Mouse (Mus musculus) heart, embryonic 10.5 days (tissue): ENCODE measurements around the gene F830045P16Rik. TPM values are rescaled to one million over a fixed set of nuclear protein-coding genes. Genes with fewer than 3 reads are reported as not detected.

ENCODE experiments used
- DNase-seq: peaks from one replicate; pipeline ENCODE4 v3.0.0-alpha.2; 2017; ENCODE audit warnings: low spot score
- H3K27ac ChIP-seq: fragments of 300-500 bp; sonication (generic); 2 replicates; pipeline ENCODE4 v1.5.1; 2016; ENCODE audit warnings: mild to moderate bottlenecking
- H3K27me3 ChIP-seq: fragments of 300-500 bp; sonication (generic); 2 replicates; pipeline ENCODE4 v1.6.1; 2016; ENCODE audit warnings: mild to moderate bottlenecking; ENCODE audit not compliant: poor library complexity, insufficient read depth, severe bottlenecking
- H3K36me3 ChIP-seq: fragments of 300-500 bp; sonication (generic); 2 replicates; pipeline ENCODE4 v1.6.1; 2016; ENCODE audit warnings: mild to moderate bottlenecking, moderate library complexity
- H3K4me1 ChIP-seq: fragments of 300-500 bp; sonication (generic); 2 replicates; pipeline ENCODE4 v1.6.1; 2016; ENCODE audit warnings: mild to moderate bottlenecking
- H3K4me3 ChIP-seq: fragments of 300-500 bp; sonication (generic); 2 replicates; pipeline ENCODE4 v1.5.1; 2016; ENCODE audit warnings: mild to moderate bottlenecking, moderate library complexity
- H3K9me3 ChIP-seq: fragments of 300-500 bp; sonication (generic); 2 replicates; pipeline ENCODE4 v1.6.1; 2016; ENCODE audit warnings: mild to moderate bottlenecking, moderate library complexity
- WGBS: fragments of 180-500 bp; shearing (Covaris S2); methylation state at CpG from one replicate; pipeline ENCODE4 v1.1.7; 2016; 5-methylcytosine and 5-hydroxymethylcytosine counted together
- polyA plus RNA-seq: library from polyadenylated mRNA; unstranded; fragments of >200 nt; fragmentation: Nextera tagmentation; extraction: Ambion mirVana; gene quantifications from 2 replicates; pipeline ENCODE4 v1.2.1, GENCODE M21; 2016

F830045P16Rik gene
- polyA plus RNA-seq, 1 experiment from 2014 or later: 0.06 TPM

GRCm38 (mm10) chr2:129539175-129539574 is 2.8 kb upstream of the F830045P16Rik start:
- WGBS: 36% methylated on average over 4 of the region's 4 CpGs
- Histone ChIP-seq H3K4me1 (peaks cover 27% of the 10 kb centered on the region), H3K27ac (peak overlapping the region; percentile 32; the same call in 1 of the 2 replicates), H3K27me3 (no peaks in the 10 kb centered on the region), H3K9me3 (no peaks in the 10 kb centered on the region), H3K4me3 (no peak overlapping the region), H3K36me3 (no peaks in the 10 kb centered on the region)
- DNase-seq: no peak

GRCm38 (mm10) chr2:129537926-129538325 is 1.5 kb upstream of the F830045P16Rik start:
- Histone ChIP-seq H3K4me1 (peaks cover 25% of the 10 kb centered on the region), H3K9me3 (no peaks in the 10 kb centered on the region), H3K36me3 (no peaks in the 10 kb centered on the region), H3K27me3 (no peaks in the 10 kb centered on the region), H3K27ac (no peak overlapping the region), H3K4me3 (no peak overlapping the region)
- DNase-seq: no peak
- WGBS: 50% methylated on average over 4 of the region's 4 CpGs

- no peaks in the 10 kb centered on the region for H3K36me3 ChIP-seq
- no peak overlapping the region; the same call in 1 of the 2 replicates for H3K27ac ChIP-seq
- H3K27me3 ChIP-seq: no peaks in the 10 kb centered on the region
- H3K9me3 ChIP-seq: no peaks in the 10 kb centered on the region
- no peak for DNase-seq
- no peak overlapping the region for H3K4me3 ChIP-seq
- WGBS: 41% methylated on average over 7 of the region's 7 CpGs
- H3K4me1 ChIP-seq: peaks cover 25% of the 10 kb centered on the region
Observed at GRCm38 (mm10) chr2:129537360-129537759, 958 bp upstream of the F830045P16Rik start.

GRCm38 (mm10) chr2:129536926-129537325 is 524 bp upstream of the F830045P16Rik start:
- Histone ChIP-seq H3K4me3 (no peak overlapping the region), H3K4me1 (peaks cover 27% of the 10 kb centered on the region), H3K36me3 (no peaks in the 10 kb centered on the region), H3K27ac (no peak overlapping the region), H3K27me3 (no peaks in the 10 kb centered on the region), H3K9me3 (no peaks in the 10 kb centered on the region)
- no peak for DNase-seq
- WGBS: 87% methylated on average over 1 of the region's 1 CpGs

GRCm38 (mm10) chr2:129534886-129535591 is 1.4 kb downstream of the F830045P16Rik start:
- H3K27ac ChIP-seq: peak overlapping the region; percentile 39; the same call in 1 of the 2 replicates
- no peaks in the 10 kb centered on the region for H3K9me3 ChIP-seq
- H3K27me3 ChIP-seq: no peaks in the 10 kb centered on the region
- H3K4me1 ChIP-seq: peaks cover 31% of the 10 kb centered on the region
- no peak overlapping the region for H3K4me3 ChIP-seq
- H3K36me3 ChIP-seq: no peaks in the 10 kb centered on the region
- WGBS: 31% methylated on average over 5 of the region's 5 CpGs
- DNase-seq: no peak

- Histone ChIP-seq H3K27ac (no peak overlapping the region), H3K9me3 (no peaks in the 10 kb centered on the region), H3K27me3 (no peaks in the 10 kb centered on the region), H3K36me3 (no peaks in the 10 kb centered on the region), H3K4me3 (no peak overlapping the region), H3K4me1 (peaks cover 29% of the 10 kb centered on the region)
- WGBS: 43% methylated on average over 2 of the region's 2 CpGs
- DNase-seq: no peak
Observed at GRCm38 (mm10) chr2:129531890-129532289, 4.5 kb downstream of the F830045P16Rik start.

- H3K9me3 ChIP-seq: no peaks in the 10 kb centered on the region
- H3K27me3 ChIP-seq: no peaks in the 10 kb centered on the region
- H3K4me3 ChIP-seq: no peak overlapping the region
- DNase-seq: no peak
- no peak overlapping the region for H3K27ac ChIP-seq
- peaks cover 24% of the 10 kb centered on the region for H3K4me1 ChIP-seq
- H3K36me3 ChIP-seq: no peaks in the 10 kb centered on the region
Observed at GRCm38 (mm10) chr2:129531102-129531501, 5.3 kb downstream of the F830045P16Rik start.

- H3K4me1 ChIP-seq: peaks cover 16% of the 10 kb centered on the region; the same call in 1 of the 2 replicates
- H3K9me3 ChIP-seq: no peaks in the 10 kb centered on the region
- no peak overlapping the region for H3K4me3 ChIP-seq
- WGBS: 34% methylated on average over 14 of the region's 14 CpGs
- no peak for DNase-seq
- H3K36me3 ChIP-seq: no peaks in the 10 kb centered on the region
- no peaks in the 10 kb centered on the region for H3K27me3 ChIP-seq
- 0 out of 2 replicates have a peak overlapping the region, but pooled peaks have one; percentile 37 for H3K27ac ChIP-seq
Observed at GRCm38 (mm10) chr2:129529297-129530209, 6.8 kb downstream of the F830045P16Rik start.

GRCm38 (mm10) chr2:129527916-129528315 is 8.5 kb downstream of the F830045P16Rik start:
- Histone ChIP-seq H3K27me3 (no peaks in the 10 kb centered on the region), H3K4me3 (no peak overlapping the region), H3K36me3 (no peaks in the 10 kb centered on the region), H3K9me3 (no peaks in the 10 kb centered on the region), H3K27ac (no peak overlapping the region), H3K4me1 (peaks cover 16% of the 10 kb centered on the region; the same call in 1 of the 2 replicates)
- WGBS: 81% methylated on average over 4 of the region's 4 CpGs
- DNase-seq: no peak

GRCm38 (mm10) chr2:129526322-129526721 is 10.1 kb downstream of the F830045P16Rik start:
- Histone ChIP-seq H3K36me3 (no peaks in the 10 kb centered on the region), H3K27ac (no peak overlapping the region), H3K4me3 (no peak overlapping the region), H3K27me3 (no peaks in the 10 kb centered on the region), H3K9me3 (no peaks in the 10 kb centered on the region), H3K4me1 (peaks cover 10% of the 10 kb centered on the region; the same call in 1 of the 2 replicates)
- no peak for DNase-seq
- WGBS: 71% methylated on average over 4 of the region's 4 CpGs

- H3K9me3 ChIP-seq: no peaks in the 10 kb centered on the region
- H3K27me3 ChIP-seq: no peaks in the 10 kb centered on the region
- H3K27ac ChIP-seq: no peak overlapping the region
- no peaks in the 10 kb centered on the region for H3K36me3 ChIP-seq
- DNase-seq: no peak
- H3K4me3 ChIP-seq: no peak overlapping the region
- peaks cover 10% of the 10 kb centered on the region; the same call in 1 of the 2 replicates for H3K4me1 ChIP-seq
Observed at GRCm38 (mm10) chr2:129525644-129526043, 10.8 kb downstream of the F830045P16Rik start.

- H3K27ac ChIP-seq: no peak overlapping the region
- no peak for DNase-seq
- peaks cover 18% of the 10 kb centered on the region; the same call in 1 of the 2 replicates for H3K4me1 ChIP-seq
- H3K27me3 ChIP-seq: no peaks in the 10 kb centered on the region
- WGBS: 74% methylated on average over 3 of the region's 3 CpGs
- no peaks in the 10 kb centered on the region for H3K36me3 ChIP-seq
- no peaks in the 10 kb centered on the region for H3K9me3 ChIP-seq
- no peak overlapping the region for H3K4me3 ChIP-seq
Observed at GRCm38 (mm10) chr2:129518526-129518925, 17.9 kb downstream of the F830045P16Rik start.
